Mouse (Mus musculus): Measurements from ENCODE around the gene Pafah1b3. TPM values are rescaled to one million over a fixed set of nuclear protein-coding genes. Genes with fewer than 3 reads are reported as not detected.

The Pafah1b3 gene
- polyA plus RNA-seq, 1 experiment, result 42.7 TPM

GRCm38 (mm10) chr7:25284171-25284570 lies 13.6 kb downstream of the Pafah1b3 start:
- Histone ChIP-seq H3K4me3 (replicated peaks; ENCODE audit: extremely low read depth, low read depth, low read length) (no peak overlapping the region), H3K4me1 (ENCODE audit: control insufficient read depth, insufficient read depth, low read length) (peaks cover 36% of the 10 kb centered on the region)
- no peak for DNase-seq
- TF ChIP-seq CTCF (IDR thresholded peaks at IDR 0.05; ENCODE audit: insufficient read depth, low read length) (no peak), POLR2A (IDR thresholded peaks at IDR 0.05; ENCODE audit: borderline replicate concordance, extremely low read depth, low read depth, low read length) (no peak)
- 47% methylated on average over 2 of the region's 2 CpGs for WGBS

GRCm38 (mm10) chr7:25283637-25284036 lies 14.1 kb downstream of the Pafah1b3 start:
- H3K4me3 ChIP-seq (replicated peaks; ENCODE audit: extremely low read depth, low read depth, low read length), result no peak overlapping the region
- no peak for DNase-seq

GRCm38 (mm10) chr7:25282731-25283211 lies 15.0 kb downstream of the Pafah1b3 start:
- peak overlapping the region; percentile 73 for H3K4me3 ChIP-seq (replicated peaks; ENCODE audit: extremely low read depth, low read depth, low read length)
- peak; percentile 56 for DNase-seq
- under 1% methylated on average over 27 of the region's 36 CpGs for WGBS
- 0 out of 2 replicates have a peak, but pooled peaks have one; percentile 8 for TF ChIP-seq POLR2A (IDR thresholded peaks at IDR 0.05; ENCODE audit: borderline replicate concordance, extremely low read depth, low read depth, low read length)
- no peak for TF ChIP-seq CTCF (IDR thresholded peaks at IDR 0.05; ENCODE audit: insufficient read depth, low read length)
- peaks cover 38% of the 10 kb centered on the region for H3K4me1 ChIP-seq (ENCODE audit: control insufficient read depth, insufficient read depth, low read length)

More at GRCm38 (mm10) chr7:25283637-25284036, 14.1 kb downstream of the Pafah1b3 start:
- TF ChIP-seq CTCF (IDR thresholded peaks at IDR 0.05; ENCODE audit: insufficient read depth, low read length), result no peak
- no peak for TF ChIP-seq POLR2A (IDR thresholded peaks at IDR 0.05; ENCODE audit: borderline replicate concordance, extremely low read depth, low read depth, low read length)
- H3K4me1 ChIP-seq (ENCODE audit: control insufficient read depth, insufficient read depth, low read length), result peaks cover 36% of the 10 kb centered on the region
- WGBS, result 20% methylated on average over 5 of the region's 5 CpGs

GRCm38 (mm10) chr7:25281734-25282601 lies 15.8 kb downstream of the Pafah1b3 start:
- Histone ChIP-seq H3K4me3 (replicated peaks; ENCODE audit: extremely low read depth, low read depth, low read length) (peak overlapping the region; percentile 73), H3K4me1 (ENCODE audit: control insufficient read depth, insufficient read depth, low read length) (peaks cover 42% of the 10 kb centered on the region)
- peak; percentile 96 for DNase-seq
- WGBS, result 2% methylated on average over 76 of the region's 108 CpGs
- peak; percentile 92; the same call in 1 of the 2 replicates for TF ChIP-seq POLR2A (IDR thresholded peaks at IDR 0.05; ENCODE audit: borderline replicate concordance, extremely low read depth, low read depth, low read length)
- no peak for TF ChIP-seq CTCF (IDR thresholded peaks at IDR 0.05; ENCODE audit: insufficient read depth, low read length)

- no peak for DNase-seq
- WGBS, result 11% methylated on average over 12 of the region's 12 CpGs
- Histone ChIP-seq H3K4me1 (ENCODE audit: control insufficient read depth, insufficient read depth, low read length) (peaks cover 42% of the 10 kb centered on the region), H3K4me3 (replicated peaks; ENCODE audit: extremely low read depth, low read depth, low read length) (peak overlapping the region; percentile 49)
- TF ChIP-seq CTCF (IDR thresholded peaks at IDR 0.05; ENCODE audit: insufficient read depth, low read length) (no peak), POLR2A (IDR thresholded peaks at IDR 0.05; ENCODE audit: borderline replicate concordance, extremely low read depth, low read depth, low read length) (no peak)
These were observed 16.5 kb downstream of the Pafah1b3 start for GRCm38 (mm10) chr7:25281166-25281733.

GRCm38 (mm10) chr7:25279861-25280791 lies 17.7 kb downstream of the Pafah1b3 start:
- Histone ChIP-seq H3K4me1 (ENCODE audit: control insufficient read depth, insufficient read depth, low read length) (peaks cover 42% of the 10 kb centered on the region), H3K4me3 (replicated peaks; ENCODE audit: extremely low read depth, low read depth, low read length) (peak overlapping the region; percentile 87)
- 5% methylated on average over 6 of the region's 6 CpGs for WGBS
- no peak for DNase-seq
- TF ChIP-seq POLR2A (IDR thresholded peaks at IDR 0.05; ENCODE audit: borderline replicate concordance, extremely low read depth, low read depth, low read length), result no peak
- TF ChIP-seq CTCF (IDR thresholded peaks at IDR 0.05; ENCODE audit: insufficient read depth, low read length), result no peak

- DNase-seq, result peak; percentile 72
- peak overlapping the region; percentile 87 for H3K4me3 ChIP-seq (replicated peaks; ENCODE audit: extremely low read depth, low read depth, low read length)
- H3K4me1 ChIP-seq (ENCODE audit: control insufficient read depth, insufficient read depth, low read length), result peaks cover 44% of the 10 kb centered on the region
- whole genome bisulfite sequencing, result under 1% methylated on average over 46 of the region's 49 CpGs
- TF ChIP-seq POLR2A (IDR thresholded peaks at IDR 0.05; ENCODE audit: borderline replicate concordance, extremely low read depth, low read depth, low read length) (no peak; the same call in 1 of the 2 replicates), CTCF (IDR thresholded peaks at IDR 0.05; ENCODE audit: insufficient read depth, low read length) (no peak)
These were observed 18.5 kb downstream of the Pafah1b3 start for GRCm38 (mm10) chr7:25279076-25279860.

- WGBS, result 1% methylated on average over 50 of the region's 60 CpGs
- TF ChIP-seq CTCF (IDR thresholded peaks at IDR 0.05; ENCODE audit: insufficient read depth, low read length), result peak; percentile 66
- peak; percentile 68; the same call in 1 of the 2 replicates for TF ChIP-seq POLR2A (IDR thresholded peaks at IDR 0.05; ENCODE audit: borderline replicate concordance, extremely low read depth, low read depth, low read length)
- peak; percentile 86 for DNase-seq
- Histone ChIP-seq H3K4me3 (replicated peaks; ENCODE audit: extremely low read depth, low read depth, low read length) (peak overlapping the region; percentile 87), H3K4me1 (ENCODE audit: control insufficient read depth, insufficient read depth, low read length) (peaks cover 38% of the 10 kb centered on the region)
These were observed 19.3 kb downstream of the Pafah1b3 start for GRCm38 (mm10) chr7:25278341-25279075.
